Mouse (Mus musculus): ENCODE measurements around the gene Rsbn1. TPM values are rescaled to one million over a fixed set of nuclear protein-coding genes. Genes with fewer than 3 reads are reported as not detected.

The Rsbn1 gene
- polyA plus RNA-seq, 1 experiment: 3.0 TPM

DNA sequence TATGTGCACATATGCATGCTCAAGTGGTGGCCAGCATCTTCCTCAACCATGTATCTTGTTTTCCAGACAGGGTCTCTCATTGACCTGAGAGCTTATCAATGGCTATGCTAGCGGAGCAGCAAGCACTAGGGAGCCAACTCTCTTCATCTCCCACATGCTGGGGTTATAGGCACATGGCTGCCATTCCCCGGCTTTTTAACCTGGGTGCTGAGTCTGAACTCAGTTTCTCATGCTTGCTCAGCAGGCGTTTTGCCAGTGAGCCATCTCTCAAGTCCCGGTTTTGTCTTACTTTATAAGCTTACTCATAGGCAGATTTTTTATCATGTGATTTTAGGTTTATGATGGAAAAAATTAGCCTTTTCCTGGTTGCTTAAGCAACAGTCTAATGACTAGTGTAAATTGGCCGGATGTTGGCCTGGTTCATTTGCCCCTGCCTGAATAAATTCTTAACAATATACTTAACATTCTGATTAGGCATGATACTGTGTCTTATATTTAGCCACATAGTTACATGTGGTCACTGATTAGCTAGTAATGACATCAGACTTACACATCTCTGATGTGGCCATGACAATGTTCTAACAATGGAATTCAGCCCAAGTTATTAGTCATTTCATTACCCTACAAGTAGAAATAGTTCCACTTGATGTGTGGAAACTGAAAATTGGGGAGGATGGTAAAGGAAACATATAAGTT, 6.4 kb upstream of the Rsbn1 start:
- TF ChIP-seq CEBPB (IDR thresholded peaks at IDR 0.05; ENCODE audit: insufficient read depth, poor library complexity, severe bottlenecking) (0 out of 2 replicates have a peak, but pooled peaks have one; percentile 27), USF1 (IDR thresholded peaks at IDR 0.05; ENCODE audit: low read depth) (no peak)
- Histone ChIP-seq H3K4me2 (ENCODE audit: low read depth) (peak overlapping the region; percentile 49), H3K79me2 (ENCODE audit: control insufficient read depth, insufficient read depth) (no peaks in the 10 kb centered on the region), H3K36me3 (ENCODE audit: control insufficient read depth, insufficient read depth) (no peaks in the 10 kb centered on the region), H3K27me3 (ENCODE audit: control insufficient read depth, insufficient read depth, insufficient read length) (no peaks in the 10 kb centered on the region), H3K4me3 (no peak overlapping the region), H3ac (ENCODE audit: control insufficient read depth, insufficient read length) (no peak overlapping the region)

DNA sequence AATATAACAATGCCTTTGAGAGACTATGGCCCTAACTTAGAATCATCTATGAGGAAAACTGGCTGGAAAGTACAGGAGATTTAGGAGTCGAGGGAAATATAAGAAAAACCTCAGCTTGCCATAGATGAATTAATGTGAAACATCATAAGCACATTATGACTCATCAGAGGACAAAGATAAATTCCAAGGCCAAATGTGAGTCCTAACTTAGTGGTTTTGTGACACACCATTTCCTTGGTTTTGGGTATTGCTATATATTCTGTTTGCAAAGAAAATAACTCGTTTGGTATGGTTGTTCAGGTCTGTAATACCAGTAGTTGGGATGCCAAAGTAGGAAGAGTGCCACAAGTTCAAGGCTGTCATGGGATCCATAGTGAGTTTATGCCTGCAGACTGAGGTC, 5.1 kb upstream of the Rsbn1 start:
- no peak overlapping the region for H3K4me3 ChIP-seq
- H3K27me3 ChIP-seq (ENCODE audit: control insufficient read depth, insufficient read depth, insufficient read length): no peaks in the 10 kb centered on the region
- H3K4me2 ChIP-seq (ENCODE audit: low read depth): peak overlapping the region; percentile 49
- H3K36me3 ChIP-seq (ENCODE audit: control insufficient read depth, insufficient read depth): no peaks in the 10 kb centered on the region
- TF ChIP-seq E2F4 (IDR thresholded peaks at IDR 0.05; ENCODE audit: insufficient read depth) (no peak), MAX (IDR thresholded peaks at IDR 0.05; ENCODE audit: low read depth) (no peak), USF1 (IDR thresholded peaks at IDR 0.05; ENCODE audit: low read depth) (no peak), SRF (IDR thresholded peaks at IDR 0.05; ENCODE audit: control insufficient read depth, insufficient read length, low read depth) (no peak), REST (IDR thresholded peaks at IDR 0.05; ENCODE audit: insufficient read depth, insufficient read length) (no peak), MYOG (IDR thresholded peaks at IDR 0.05; ENCODE audit: control insufficient read depth in 1 of 3, insufficient read depth in 1 of 3, insufficient read length in 2 of 3, low read depth in 2 of 3) (no peak), MYOD1 (IDR thresholded peaks at IDR 0.05; ENCODE audit: control insufficient read depth in 1 of 3, insufficient read length in 2 of 3, low read depth in 2 of 3) (no peak), CEBPB (IDR thresholded peaks at IDR 0.05; ENCODE audit: insufficient read depth, poor library complexity, severe bottlenecking) (no peak), POLR2A (IDR thresholded peaks at IDR 0.05; ENCODE audit: insufficient read length, low read depth) (no peak), POLR2AphosphoS2 (IDR thresholded peaks at IDR 0.05; ENCODE audit: insufficient read length, low read depth) (no peak), TCF12 (IDR thresholded peaks at IDR 0.05; ENCODE audit: insufficient read depth, poor library complexity, severe bottlenecking) (no peak), TCF3 (IDR thresholded peaks at IDR 0.05; ENCODE audit: insufficient read length, low read depth) (no peak)
- H3K79me2 ChIP-seq (ENCODE audit: control insufficient read depth, insufficient read depth): no peaks in the 10 kb centered on the region
- no peak overlapping the region for H3ac ChIP-seq (ENCODE audit: control insufficient read depth, insufficient read length)

- TF ChIP-seq POLR2AphosphoS2 (IDR thresholded peaks at IDR 0.05; ENCODE audit: insufficient read length, low read depth) (no peak), REST (IDR thresholded peaks at IDR 0.05; ENCODE audit: insufficient read depth, insufficient read length) (no peak), TCF3 (IDR thresholded peaks at IDR 0.05; ENCODE audit: insufficient read length, low read depth) (no peak), USF1 (IDR thresholded peaks at IDR 0.05; ENCODE audit: low read depth) (no peak), MYOG (IDR thresholded peaks at IDR 0.05; ENCODE audit: control insufficient read depth in 1 of 3, insufficient read depth in 1 of 3, insufficient read length in 2 of 3, low read depth in 2 of 3) (no peak), POLR2A (IDR thresholded peaks at IDR 0.05; ENCODE audit: insufficient read length, low read depth) (no peak), CEBPB (IDR thresholded peaks at IDR 0.05; ENCODE audit: insufficient read depth, poor library complexity, severe bottlenecking) (no peak), E2F4 (IDR thresholded peaks at IDR 0.05; ENCODE audit: insufficient read depth) (no peak), TCF12 (IDR thresholded peaks at IDR 0.05; ENCODE audit: insufficient read depth, poor library complexity, severe bottlenecking) (no peak), SRF (IDR thresholded peaks at IDR 0.05; ENCODE audit: control insufficient read depth, insufficient read length, low read depth) (no peak), MAX (IDR thresholded peaks at IDR 0.05; ENCODE audit: low read depth) (no peak), MYOD1 (IDR thresholded peaks at IDR 0.05; ENCODE audit: control insufficient read depth in 1 of 3, insufficient read length in 2 of 3, low read depth in 2 of 3) (no peak)
- Histone ChIP-seq H3K4me3 (peak overlapping the region; percentile 95), H3K36me3 (ENCODE audit: control insufficient read depth, insufficient read depth) (no peaks in the 10 kb centered on the region), H3K79me2 (ENCODE audit: control insufficient read depth, insufficient read depth) (peaks cover 34% of the 10 kb centered on the region), H3K27me3 (ENCODE audit: control insufficient read depth, insufficient read depth, insufficient read length) (no peaks in the 10 kb centered on the region), H3ac (ENCODE audit: control insufficient read depth, insufficient read length) (peak overlapping the region; percentile 39), H3K4me2 (ENCODE audit: low read depth) (peak overlapping the region; percentile 90)
Measured at GRCm38 (mm10) chr3:103913451-103913961, 414 bp upstream of the Rsbn1 start.

DNA sequence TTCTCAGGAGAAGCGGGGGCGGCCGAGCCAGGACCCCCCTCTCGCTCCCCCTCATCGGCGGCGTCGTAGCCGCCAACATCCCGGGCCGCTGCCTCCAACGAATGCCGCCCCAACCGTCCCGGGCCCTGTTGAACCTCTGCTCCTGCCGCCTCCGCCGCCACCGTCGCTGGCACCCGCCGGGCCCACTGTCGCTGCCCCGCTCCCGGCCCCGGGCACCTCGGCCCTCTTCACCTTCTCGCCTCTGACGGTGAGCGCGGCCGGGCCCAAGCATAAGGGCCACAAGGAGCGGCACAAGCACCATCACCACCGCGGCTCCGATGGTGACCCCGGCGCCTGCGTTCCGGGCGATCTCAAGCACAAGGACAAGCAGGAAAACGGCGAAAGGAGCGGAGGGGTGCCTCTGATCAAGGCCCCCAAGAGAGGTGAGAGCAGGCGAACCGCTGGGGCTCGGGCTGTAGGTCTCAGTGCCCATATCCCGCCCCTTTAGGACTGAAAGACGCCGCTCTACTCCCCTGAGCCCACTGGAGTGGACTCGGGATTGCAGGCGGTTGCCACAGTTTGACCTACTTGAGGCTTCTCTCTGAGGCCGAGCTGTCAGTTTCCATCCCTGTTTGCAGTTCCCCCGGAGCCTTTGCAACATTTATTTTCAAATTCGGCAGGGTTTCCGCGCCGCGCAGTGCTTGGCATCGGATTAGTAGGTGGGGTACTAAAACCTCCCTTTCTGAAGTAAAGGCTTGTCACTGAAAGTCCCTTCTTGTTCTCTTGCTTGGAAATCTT, 1.0 kb downstream of the Rsbn1 start:
- no peaks in the 10 kb centered on the region for H3K27me3 ChIP-seq (ENCODE audit: control insufficient read depth, insufficient read depth, insufficient read length)
- peak overlapping the region; percentile 96 for H3K4me2 ChIP-seq (ENCODE audit: low read depth)
- peak overlapping the region; percentile 39 for H3ac ChIP-seq (ENCODE audit: control insufficient read depth, insufficient read length)
- peaks cover 48% of the 10 kb centered on the region for H3K79me2 ChIP-seq (ENCODE audit: control insufficient read depth, insufficient read depth)
- H3K36me3 ChIP-seq (ENCODE audit: control insufficient read depth, insufficient read depth): no peaks in the 10 kb centered on the region
- TF ChIP-seq MYOG (IDR thresholded peaks at IDR 0.05; ENCODE audit: control insufficient read depth in 1 of 3, insufficient read depth in 1 of 3, insufficient read length in 2 of 3, low read depth in 2 of 3) (peak in 1 of 3 experiments; percentile 17), MAX (IDR thresholded peaks at IDR 0.05; ENCODE audit: low read depth) (no peak), MYOD1 (IDR thresholded peaks at IDR 0.05; ENCODE audit: control insufficient read depth in 1 of 3, insufficient read length in 2 of 3, low read depth in 2 of 3) (no peak), CEBPB (IDR thresholded peaks at IDR 0.05; ENCODE audit: insufficient read depth, poor library complexity, severe bottlenecking) (peak; percentile 79), POLR2A (IDR thresholded peaks at IDR 0.05; ENCODE audit: insufficient read length, low read depth) (peak; percentile 43), USF1 (IDR thresholded peaks at IDR 0.05; ENCODE audit: low read depth) (no peak), TCF3 (IDR thresholded peaks at IDR 0.05; ENCODE audit: insufficient read length, low read depth) (no peak), E2F4 (IDR thresholded peaks at IDR 0.05; ENCODE audit: insufficient read depth) (peak; percentile 63), POLR2AphosphoS2 (IDR thresholded peaks at IDR 0.05; ENCODE audit: insufficient read length, low read depth) (peak; percentile 46), REST (IDR thresholded peaks at IDR 0.05; ENCODE audit: insufficient read depth, insufficient read length) (no peak), TCF12 (IDR thresholded peaks at IDR 0.05; ENCODE audit: insufficient read depth, poor library complexity, severe bottlenecking) (no peak), SRF (IDR thresholded peaks at IDR 0.05; ENCODE audit: control insufficient read depth, insufficient read length, low read depth) (no peak)
- peak overlapping the region; percentile 95 for H3K4me3 ChIP-seq
